Mouse (Mus musculus): ENCODE results near the gene Ddx31. TPM values are rescaled to one million over a fixed set of nuclear protein-coding genes. Genes with fewer than 3 reads are reported as not detected.

Gene Ddx31
- total RNA-seq (2023), result 24.6 TPM

GRCm38 (mm10) chr2:28840222-28840951, at the start of gene Ddx31, which contains the start of gene Gtf3c4:
Ddx31 (plus strand) TSS chr2:28840406.
Gtf3c4 (minus strand) TSS chr2:28840360.

GRCm38 (mm10) chr2:28916513-28916865, 76.3 kb downstream of the Ddx31 start, which contains the start of gene Barhl1:
Barhl1 (minus strand) TSS chr2:28916668.

Other genes with a start within 250 kb of the Ddx31 start
- gene Gfi1b, start 218.4 kb upstream of the Ddx31 start, total RNA-seq (2023), result 0.52 TPM
- gene Tsc1, start 199.2 kb upstream of the Ddx31 start, total RNA-seq (2023), result 57.1 TPM
- gene Spaca9, start 140.7 kb upstream of the Ddx31 start, total RNA-seq (2023), result not detected
- not detected for gene Ak8, start 140.2 kb upstream of the Ddx31 start, total RNA-seq (2023)
- gene Gtf3c4, start within 50 bp of the Ddx31 start, total RNA-seq (2023), result 11.4 TPM
- not detected for gene Barhl1, start 76.3 kb downstream of the Ddx31 start, total RNA-seq (2023)
- gene Cfap77, start 214.7 kb downstream of the Ddx31 start, total RNA-seq (2023), result not detected
- gene Ttf1, start 219.9 kb downstream of the Ddx31 start, total RNA-seq (2023), result 24.2 TPM

Measured in CD8-positive naive resting alpha-beta T cell, adult 57 days (primary cell).